Mouse (Mus musculus) midbrain, postnatal 0 days (tissue): ENCODE results near the gene Cilp. TPM values are rescaled to one million over a fixed set of nuclear protein-coding genes. Genes with fewer than 3 reads are reported as not detected.

ENCODE experiments used
- ATAC-seq: fragments of 200-750 bp; cut with Nextera tagmentation; 2 replicates; pipeline ENCODE4 v1.8.0; 2017; ENCODE audit warnings: moderate number of reproducible peaks, mild to moderate bottlenecking, moderate TSS enrichment, moderate library complexity; ENCODE audit not compliant: low FRiP score
- DNase-seq: peaks from one replicate; pipeline ENCODE4 v3.0.0-alpha.2; 2015; ENCODE audit warnings: low spot score
- H3K27ac ChIP-seq: fragments of 300-500 bp; sonication (generic); 2 replicates; pipeline ENCODE4 v1.5.1; 2014; ENCODE audit warnings: low read depth, mild to moderate bottlenecking, low read length, mixed read lengths
- H3K27me3 ChIP-seq: fragments of 300-500 bp; sonication (generic); 2 replicates; pipeline ENCODE4 v1.6.1; 2014; ENCODE audit warnings: low read length, control low read depth, mixed read lengths; ENCODE audit not compliant: insufficient read depth
- H3K36me3 ChIP-seq: fragments of 300-500 bp; sonication (generic); 2 replicates; pipeline ENCODE4 v1.6.1; 2014; ENCODE audit warnings: low read length, control low read depth, mixed read lengths; ENCODE audit not compliant: insufficient read depth
- H3K4me1 ChIP-seq: fragments of 300-500 bp; sonication (generic); 2 replicates; pipeline ENCODE4 v1.6.1; 2014; ENCODE audit warnings: mild to moderate bottlenecking, control low read depth, antibody characterized with exemption, low read length, mixed read lengths; ENCODE audit not compliant: insufficient read depth
- H3K4me2 ChIP-seq: fragments of 300-500 bp; sonication (generic); 2 replicates; pipeline ENCODE4 v1.6.1; 2014; ENCODE audit warnings: low read depth, mild to moderate bottlenecking, low read length, mixed read lengths; ENCODE audit not compliant: poor library complexity, severe bottlenecking
- H3K4me3 ChIP-seq: fragments of 300-500 bp; sonication (generic); 2 replicates; pipeline ENCODE4 v1.5.1; 2014; ENCODE audit warnings: low read depth, mild to moderate bottlenecking, low read length, moderate library complexity
- H3K9ac ChIP-seq: fragments of 300-500 bp; sonication (generic); replicated peaks from 2 replicates; pipeline ENCODE4 v1.6.1; 2014; ENCODE audit warnings: mild to moderate bottlenecking, low read length, moderate library complexity, mixed read lengths; ENCODE audit not compliant: poor library complexity, severe bottlenecking
- H3K9me3 ChIP-seq: fragments of 300-500 bp; sonication (generic); 2 replicates; pipeline ENCODE4 v1.6.1; 2016; ENCODE audit warnings: low read length, control low read depth
- CTCF ChIP-seq: IDR thresholded peaks from 2 replicates; pipeline ENCODE4 v1.5.1; 2016; ENCODE audit warnings: antibody characterized with exemption, mild to moderate bottlenecking
- WGBS: fragments of 180-500 bp; shearing (Covaris S2); extraction: QIAGEN DNeasy Blood & Tissue Kit; methylation state at CpG from one replicate; pipeline ENCODE4 v1.1.7; 2014; 5-methylcytosine and 5-hydroxymethylcytosine counted together
- polyA plus RNA-seq: library from polyadenylated mRNA; unstranded; fragments of >200 nt; fragmentation: Nextera tagmentation; extraction: Ambion mirVana; gene quantifications from 2 replicates; pipeline ENCODE4 v1.2.1, GENCODE M21; 2015
- total RNA-seq: library from RNA; depleted of rRNA; stranded (reverse); fragments of >200 nt; gene quantifications from 2 replicates; pipeline ENCODE4 v1.2.3, GENCODE M21; 2014

The Cilp gene
- total and polyA plus RNA-seq, 2 experiments from 2014 or later = 0.15 to 0.60 TPM

- no peak for TF ChIP-seq CTCF
- no peak overlapping the region for H3K4me2 ChIP-seq
- no peaks in the 10 kb centered on the region; the same call in 1 of the 2 replicates for H3K4me1 ChIP-seq
- ATAC-seq (no peak), DNase-seq (no peak)
- no peaks in the 10 kb centered on the region for H3K27me3 ChIP-seq
- no peak overlapping the region for H3K9ac ChIP-seq
- H3K36me3 ChIP-seq = peaks cover 31% of the 10 kb centered on the region
- H3K9me3 ChIP-seq = no peaks in the 10 kb centered on the region
- WGBS = 96% methylated on average over 7 of the region's 7 CpGs
- no peak overlapping the region for H3K4me3 ChIP-seq
- H3K27ac ChIP-seq = no peak overlapping the region
Observed at GRCm38 (mm10) chr9:65299650-65300049, 34.7 kb downstream of the Cilp start.

GRCm38 (mm10) chr9:65302327-65302983 is 37.5 kb downstream of the Cilp start:
- no peak for TF ChIP-seq CTCF
- no peak for DNase-seq
- H3K27ac ChIP-seq = no peak overlapping the region
- no peaks in the 10 kb centered on the region for H3K4me1 ChIP-seq
- 95% methylated on average over 4 of the region's 4 CpGs for WGBS
- no peaks in the 10 kb centered on the region for H3K27me3 ChIP-seq
- H3K4me3 ChIP-seq = no peak overlapping the region
- no peak overlapping the region for H3K9ac ChIP-seq
- peaks cover 34% of the 10 kb centered on the region for H3K36me3 ChIP-seq
- ATAC-seq = no peak
- H3K4me2 ChIP-seq = no peak overlapping the region
- H3K9me3 ChIP-seq = no peaks in the 10 kb centered on the region

- H3K9ac ChIP-seq = no peak overlapping the region
- WGBS = 97% methylated on average over 4 of the region's 4 CpGs
- no peak for TF ChIP-seq CTCF
Observed at GRCm38 (mm10) chr9:65303586-65303985, 38.6 kb downstream of the Cilp start.

GRCm38 (mm10) chr9:65304300-65304699 is 39.3 kb downstream of the Cilp start:
- TF ChIP-seq CTCF = no peak
- Histone ChIP-seq H3K4me2 (no peak overlapping the region), H3K4me1 (no peaks in the 10 kb centered on the region), H3K9ac (no peak overlapping the region), H3K27ac (no peak overlapping the region), H3K4me3 (no peak overlapping the region), H3K27me3 (no peaks in the 10 kb centered on the region), H3K9me3 (no peaks in the 10 kb centered on the region), H3K36me3 (peaks cover 38% of the 10 kb centered on the region)
- DNase-seq (no peak), ATAC-seq (no peak)
- 83% methylated on average over 4 of the region's 4 CpGs for WGBS

More at GRCm38 (mm10) chr9:65303586-65303985, 38.6 kb downstream of the Cilp start:
- Histone ChIP-seq H3K27ac (no peak overlapping the region), H3K9me3 (no peaks in the 10 kb centered on the region), H3K4me2 (no peak overlapping the region), H3K4me3 (no peak overlapping the region), H3K4me1 (no peaks in the 10 kb centered on the region), H3K36me3 (peaks cover 33% of the 10 kb centered on the region), H3K27me3 (no peaks in the 10 kb centered on the region)
- ATAC-seq = no peak
- DNase-seq = no peak

- DNase-seq (no peak), ATAC-seq (no peak)
- H3K4me2 ChIP-seq = no peak overlapping the region
- no peak overlapping the region for H3K27ac ChIP-seq
- H3K4me1 ChIP-seq = no peaks in the 10 kb centered on the region
- no peak for TF ChIP-seq CTCF
- no peaks in the 10 kb centered on the region for H3K9me3 ChIP-seq
- no peak overlapping the region for H3K4me3 ChIP-seq
- peaks cover 39% of the 10 kb centered on the region for H3K36me3 ChIP-seq
- no peaks in the 10 kb centered on the region for H3K27me3 ChIP-seq
- WGBS = 98% methylated on average over 2 of the region's 2 CpGs
- H3K9ac ChIP-seq = no peak overlapping the region
Observed at GRCm38 (mm10) chr9:65306672-65307071, 41.7 kb downstream of the Cilp start.

- no peak for TF ChIP-seq CTCF
- no peak overlapping the region for H3K9ac ChIP-seq
- no peak overlapping the region for H3K4me3 ChIP-seq
- no peaks in the 10 kb centered on the region for H3K9me3 ChIP-seq
- no peak overlapping the region for H3K27ac ChIP-seq
- no peaks in the 10 kb centered on the region for H3K27me3 ChIP-seq
- H3K4me2 ChIP-seq = no peak overlapping the region
- DNase-seq = no peak
- no peaks in the 10 kb centered on the region for H3K4me1 ChIP-seq
- WGBS = 81% methylated on average over 1 of the region's 1 CpGs
- peaks cover 37% of the 10 kb centered on the region for H3K36me3 ChIP-seq
- no peak for ATAC-seq
Observed at GRCm38 (mm10) chr9:65308011-65308410, 43.0 kb downstream of the Cilp start.
